Mouse (Mus musculus) limb, embryonic 11.5 days (tissue): ENCODE results near the gene Synpo2. TPM values are rescaled to one million over a fixed set of nuclear protein-coding genes. Genes with fewer than 3 reads are reported as not detected.

Experiments
- ATAC-seq: fragments of 200-750 bp; cut with Nextera tagmentation; 2 replicates; pipeline ENCODE4 v1.8.0; 2017; ENCODE audit warnings: low read depth; ENCODE audit not compliant: insufficient number of reproducible peaks, low FRiP score, low TSS enrichment
- DNase-seq: peaks from one replicate; pipeline ENCODE4 v3.0.0-alpha.2; 2015; ENCODE audit warnings: low spot score
- H3K27ac ChIP-seq: fragments of 300-500 bp; sonication (generic); replicated peaks from 2 replicates; pipeline ENCODE4 v1.5.1; 2014; ENCODE audit warnings: low read depth, mild to moderate bottlenecking, low read length
- H3K27me3 ChIP-seq: fragments of 300-500 bp; sonication (generic); 2 replicates; pipeline ENCODE4 v1.6.1; 2014; ENCODE audit warnings: mild to moderate bottlenecking, low read length, mixed read lengths; ENCODE audit not compliant: control insufficient read depth, insufficient read depth
- H3K36me3 ChIP-seq: fragments of 300-500 bp; sonication (generic); 2 replicates; pipeline ENCODE4 v1.6.1; 2014; ENCODE audit warnings: mild to moderate bottlenecking, low read length, moderate library complexity, mixed read lengths; ENCODE audit not compliant: control insufficient read depth, insufficient read depth
- H3K4me1 ChIP-seq: fragments of 300-500 bp; sonication (generic); 2 replicates; pipeline ENCODE4 v1.6.1; 2014; ENCODE audit warnings: low read length, mixed read lengths; ENCODE audit not compliant: control insufficient read depth, insufficient read depth
- H3K4me2 ChIP-seq: fragments of 300-500 bp; sonication (generic); 2 replicates; pipeline ENCODE4 v1.6.1; 2014; ENCODE audit warnings: low read depth, mild to moderate bottlenecking, moderate library complexity; ENCODE audit not compliant: severe bottlenecking
- H3K4me3 ChIP-seq: fragments of 300-500 bp; sonication (generic); 2 replicates; pipeline ENCODE4 v1.5.1; 2014; ENCODE audit warnings: low read depth, low read length
- H3K9ac ChIP-seq: fragments of 300-500 bp; sonication (generic); 2 replicates; pipeline ENCODE4 v1.6.1; 2014; ENCODE audit warnings: mild to moderate bottlenecking, low read length
- H3K9me3 ChIP-seq: fragments of 300-500 bp; sonication (generic); 2 replicates; pipeline ENCODE4 v1.6.1; 2016; ENCODE audit warnings: low read length; ENCODE audit not compliant: control insufficient read depth
- WGBS: fragments of 180-500 bp; shearing (Covaris S2); extraction: QIAGEN DNeasy Blood & Tissue Kit; methylation state at CpG from one replicate; pipeline ENCODE4 v1.1.7; 2014; 5-methylcytosine and 5-hydroxymethylcytosine counted together
- polyA plus RNA-seq: library from polyadenylated mRNA; unstranded; fragments of >200 nt; fragmentation: Nextera tagmentation; extraction: Ambion mirVana; gene quantifications from 2 replicates; pipeline ENCODE4 v1.2.1, GENCODE M21; 2014

The Synpo2 gene
- polyA plus RNA-seq, 1 experiment from 2014 or later, result 4.2 TPM

- ATAC-seq, result no peak
Observed at GRCm38 (mm10) chr3:123075759-123076158, 160.2 kb downstream of the Synpo2 start.

GRCm38 (mm10) chr3:123075034-123075433 is 160.9 kb downstream of the Synpo2 start:
- no peak overlapping the region for H3K4me3 ChIP-seq
- H3K27ac ChIP-seq, result no peak overlapping the region
- H3K36me3 ChIP-seq, result no peaks in the 10 kb centered on the region
- ATAC-seq, result no peak
- H3K9ac ChIP-seq, result no peak overlapping the region
- no peaks in the 10 kb centered on the region for H3K4me1 ChIP-seq
- no peak overlapping the region for H3K4me2 ChIP-seq
- no peaks in the 10 kb centered on the region for H3K27me3 ChIP-seq
- no peaks in the 10 kb centered on the region for H3K9me3 ChIP-seq
- DNase-seq, result no peak

More at GRCm38 (mm10) chr3:123075759-123076158, 160.2 kb downstream of the Synpo2 start:
- 89% methylated on average over 3 of the region's 3 CpGs for WGBS
- no peaks in the 10 kb centered on the region for H3K4me1 ChIP-seq
- DNase-seq, result no peak
- H3K4me2 ChIP-seq, result no peak overlapping the region
- H3K27ac ChIP-seq, result no peak overlapping the region
- H3K9ac ChIP-seq, result no peak overlapping the region
- H3K4me3 ChIP-seq, result no peak overlapping the region
- H3K36me3 ChIP-seq, result no peaks in the 10 kb centered on the region
- no peaks in the 10 kb centered on the region for H3K27me3 ChIP-seq
- no peaks in the 10 kb centered on the region for H3K9me3 ChIP-seq

- no peak for DNase-seq
- no peaks in the 10 kb centered on the region for H3K27me3 ChIP-seq
- no peak overlapping the region for H3K4me2 ChIP-seq
- no peaks in the 10 kb centered on the region for H3K36me3 ChIP-seq
- no peak overlapping the region for H3K9ac ChIP-seq
- no peak overlapping the region for H3K27ac ChIP-seq
- ATAC-seq, result no peak
- no peaks in the 10 kb centered on the region for H3K9me3 ChIP-seq
- no peaks in the 10 kb centered on the region for H3K4me1 ChIP-seq
- H3K4me3 ChIP-seq, result no peak overlapping the region
Observed at GRCm38 (mm10) chr3:123073351-123073750, 162.6 kb downstream of the Synpo2 start.

GRCm38 (mm10) chr3:123072472-123072871 is 163.5 kb downstream of the Synpo2 start:
- no peak for ATAC-seq
- no peaks in the 10 kb centered on the region for H3K27me3 ChIP-seq
- no peak overlapping the region for H3K4me3 ChIP-seq
- H3K27ac ChIP-seq, result no peak overlapping the region
- H3K9me3 ChIP-seq, result no peaks in the 10 kb centered on the region
- no peaks in the 10 kb centered on the region for H3K4me1 ChIP-seq
- no peak overlapping the region for H3K9ac ChIP-seq
- no CpG with 5 or more reads among the region's 1 CpGs for WGBS
- no peak for DNase-seq
- H3K36me3 ChIP-seq, result no peaks in the 10 kb centered on the region
- no peak overlapping the region for H3K4me2 ChIP-seq

- WGBS, result 89% methylated on average over 1 of the region's 1 CpGs
- Histone ChIP-seq H3K36me3 (no peaks in the 10 kb centered on the region), H3K4me2 (no peak overlapping the region), H3K9ac (no peak overlapping the region), H3K27me3 (no peaks in the 10 kb centered on the region), H3K4me3 (no peak overlapping the region), H3K9me3 (no peaks in the 10 kb centered on the region), H3K4me1 (no peaks in the 10 kb centered on the region), H3K27ac (no peak overlapping the region)
- DNase-seq (no peak), ATAC-seq (no peak)
Observed at GRCm38 (mm10) chr3:123070996-123071395, 165.0 kb downstream of the Synpo2 start.

- no peak overlapping the region for H3K4me3 ChIP-seq
- H3K36me3 ChIP-seq, result no peaks in the 10 kb centered on the region
- DNase-seq, result no peak
- H3K4me2 ChIP-seq, result no peak overlapping the region
- H3K27me3 ChIP-seq, result no peaks in the 10 kb centered on the region
- no peak overlapping the region for H3K27ac ChIP-seq
- no peaks in the 10 kb centered on the region for H3K9me3 ChIP-seq
- 88% methylated on average over 7 of the region's 7 CpGs for WGBS
- no peak overlapping the region for H3K9ac ChIP-seq
- ATAC-seq, result no peak
- H3K4me1 ChIP-seq, result no peaks in the 10 kb centered on the region
Observed at GRCm38 (mm10) chr3:123066836-123067235, 169.1 kb downstream of the Synpo2 start.

GRCm38 (mm10) chr3:123065466-123065865 is 170.5 kb downstream of the Synpo2 start:
- ATAC-seq (no peak), DNase-seq (no peak)
- Histone ChIP-seq H3K27ac (no peak overlapping the region), H3K27me3 (no peaks in the 10 kb centered on the region), H3K4me1 (no peaks in the 10 kb centered on the region), H3K36me3 (no peaks in the 10 kb centered on the region), H3K9me3 (no peaks in the 10 kb centered on the region), H3K4me2 (no peak overlapping the region), H3K9ac (no peak overlapping the region), H3K4me3 (no peak overlapping the region)
- WGBS, result 75% methylated on average over 5 of the region's 5 CpGs

GRCm38 (mm10) chr3:123064186-123064585 is 171.8 kb downstream of the Synpo2 start:
- no peak overlapping the region for H3K27ac ChIP-seq
- H3K36me3 ChIP-seq, result no peaks in the 10 kb centered on the region
- H3K9me3 ChIP-seq, result no peaks in the 10 kb centered on the region
- WGBS, result 39% methylated on average over 5 of the region's 5 CpGs
- no peak overlapping the region for H3K4me3 ChIP-seq
- no peaks in the 10 kb centered on the region for H3K27me3 ChIP-seq
- no peak overlapping the region for H3K4me2 ChIP-seq
- DNase-seq (peak; percentile 21), ATAC-seq (no peak)
- H3K4me1 ChIP-seq, result no peaks in the 10 kb centered on the region
- no peak overlapping the region for H3K9ac ChIP-seq

- H3K4me1 ChIP-seq, result no peaks in the 10 kb centered on the region
- H3K9ac ChIP-seq, result no peak overlapping the region
- no peaks in the 10 kb centered on the region for H3K27me3 ChIP-seq
- no peak overlapping the region for H3K27ac ChIP-seq
- WGBS, result 83% methylated on average over 2 of the region's 2 CpGs
- no peaks in the 10 kb centered on the region for H3K36me3 ChIP-seq
- ATAC-seq (no peak), DNase-seq (no peak)
- no peak overlapping the region for H3K4me2 ChIP-seq
- H3K4me3 ChIP-seq, result no peak overlapping the region
- no peaks in the 10 kb centered on the region for H3K9me3 ChIP-seq
Observed at GRCm38 (mm10) chr3:123061931-123062330, 174.0 kb downstream of the Synpo2 start.
